Mouse (Mus musculus) kidney, adult 9 months (tissue): ENCODE results near the gene Krt18.
"Not testable (repeated sequence)": the region's sequence is repeated elsewhere in the genome, so short reads cannot be mapped to it uniquely, and the experiment has no call there.

Experiments
- DNase-seq: peaks from one replicate; pipeline ENCODE4 v3.0.0; 2022

Krt18 gene

GRCm38 (mm10) chr15:102070476-102071467 lies 42.8 kb downstream of the Krt18 start:
- DNase-seq, result no peak

- no peak for DNase-seq
These were observed 45.1 kb downstream of the Krt18 start for GRCm38 (mm10) chr15:102072963-102073558.

GRCm38 (mm10) chr15:102073559-102074069 lies 45.6 kb downstream of the Krt18 start, which contains the start of gene Eif4b:
Gene Eif4b (plus strand): TSS chr15:102073773.
- DNase-seq, result peak; percentile 100

GRCm38 (mm10) chr15:102074070-102074731 lies 46.2 kb downstream of the Krt18 start:
- DNase-seq, result peak; percentile 69

- no peak for DNase-seq
These were observed 47.1 kb downstream of the Krt18 start for GRCm38 (mm10) chr15:102074876-102075585.

- DNase-seq, result no peak
These were observed 49.2 kb downstream of the Krt18 start for GRCm38 (mm10) chr15:102077111-102077677.

- no peak for DNase-seq
These were observed 51.2 kb downstream of the Krt18 start for GRCm38 (mm10) chr15:102079221-102079620.

- DNase-seq, result not testable (repeated sequence)
These were observed 51.9 kb downstream of the Krt18 start for GRCm38 (mm10) chr15:102079924-102080323.

GRCm38 (mm10) chr15:102080429-102080828 lies 52.4 kb downstream of the Krt18 start:
- no peak for DNase-seq
